Mouse (Mus musculus): ENCODE measurements around the gene Narfl. TPM values are rescaled to one million over a fixed set of nuclear protein-coding genes. Genes with fewer than 3 reads are reported as not detected.

Gene Narfl
- polyA plus RNA-seq, 1 experiment from 2014 or later, result 28.6 TPM

Small RNA genes lying within 50 kb of the gene (microRNA-seq; reads per million reads assigned to microRNA genes)
- gene Gm25083 (not detected), gene Mir3082 (not detected), gene Mir6966 (not detected)

Other genes starting within 250 kb of the Narfl start
- 3.0 and 3.3 TPM in 2 replicates for gene Sox8, start 203.1 kb upstream of the Narfl start, polyA plus RNA-seq (2015; fragmentation: Nextera tagmentation; extraction: Ambion mirVana)
- 27.0 and 28.9 TPM in 2 replicates for gene Lmf1, start 194.7 kb upstream of the Narfl start, polyA plus RNA-seq (2015; fragmentation: Nextera tagmentation; extraction: Ambion mirVana)
- gene Gng13, start 56.6 kb upstream of the Narfl start, polyA plus RNA-seq (2015; fragmentation: Nextera tagmentation; extraction: Ambion mirVana), result 0.85 and 1.0 TPM in 2 replicates
- gene Chtf18, start 46.4 kb upstream of the Narfl start, polyA plus RNA-seq (2015; fragmentation: Nextera tagmentation; extraction: Ambion mirVana), result 22.9 and 25.1 TPM in 2 replicates
- 17.5 and 18.9 TPM in 2 replicates for gene Rpusd1, start 46.1 kb upstream of the Narfl start, polyA plus RNA-seq (2015; fragmentation: Nextera tagmentation; extraction: Ambion mirVana)
- 0.05 and 0.14 TPM in 2 replicates for gene Mslnl, start 37.7 kb upstream of the Narfl start, polyA plus RNA-seq (2015; fragmentation: Nextera tagmentation; extraction: Ambion mirVana)
- gene Msln, start 19.4 kb upstream of the Narfl start, polyA plus RNA-seq (2015; fragmentation: Nextera tagmentation; extraction: Ambion mirVana), result 77.0 and 104 TPM in 2 replicates
- gene Haghl, start 11.9 kb downstream of the Narfl start, polyA plus RNA-seq (2015; fragmentation: Nextera tagmentation; extraction: Ambion mirVana), result 49.8 and 54.2 TPM in 2 replicates
- gene Ccdc78, start 12.8 kb downstream of the Narfl start, polyA plus RNA-seq (2015; fragmentation: Nextera tagmentation; extraction: Ambion mirVana), result 0.12 TPM in 1 of 2 replicates, not detected in the other
- gene Fam173a, start 19.1 kb downstream of the Narfl start, polyA plus RNA-seq (2015; fragmentation: Nextera tagmentation; extraction: Ambion mirVana), result 96.9 and 102 TPM in 2 replicates
- gene AC134908.4, start 21.9 kb downstream of the Narfl start, polyA plus RNA-seq (2015; fragmentation: Nextera tagmentation; extraction: Ambion mirVana), result 1.2 TPM in 1 of 2 replicates, not detected in the other
- 25.4 and 28.0 TPM in 2 replicates for gene Metrn, start 23.4 kb downstream of the Narfl start, polyA plus RNA-seq (2015; fragmentation: Nextera tagmentation; extraction: Ambion mirVana)
- gene Fbxl16, start 35.3 kb downstream of the Narfl start, polyA plus RNA-seq (2015; fragmentation: Nextera tagmentation; extraction: Ambion mirVana), result 2.6 and 2.8 TPM in 2 replicates
- gene Wdr24, start 49.9 kb downstream of the Narfl start, polyA plus RNA-seq (2015; fragmentation: Nextera tagmentation; extraction: Ambion mirVana), result 24.7 and 28.6 TPM in 2 replicates
- gene Jmjd8, start 55.1 kb downstream of the Narfl start, polyA plus RNA-seq (2015; fragmentation: Nextera tagmentation; extraction: Ambion mirVana), result 56.7 and 58.1 TPM in 2 replicates
- 312 and 314 TPM in 2 replicates for gene Stub1, start 59.6 kb downstream of the Narfl start, polyA plus RNA-seq (2015; fragmentation: Nextera tagmentation; extraction: Ambion mirVana)
- gene Rhbdl1, start 63.5 kb downstream of the Narfl start, polyA plus RNA-seq (2015; fragmentation: Nextera tagmentation; extraction: Ambion mirVana), result 2.5 and 2.8 TPM in 2 replicates
- 2.7 and 3.4 TPM in 2 replicates for gene Gm20683, start 68.0 kb downstream of the Narfl start, polyA plus RNA-seq (2015; fragmentation: Nextera tagmentation; extraction: Ambion mirVana)
- 22.4 and 23.5 TPM in 2 replicates for gene Rhot2, start 71.1 kb downstream of the Narfl start, polyA plus RNA-seq (2015; fragmentation: Nextera tagmentation; extraction: Ambion mirVana)
- 20.9 and 22.1 TPM in 2 replicates for gene Wdr90, start 87.7 kb downstream of the Narfl start, polyA plus RNA-seq (2015; fragmentation: Nextera tagmentation; extraction: Ambion mirVana)
- 41.5 and 49.4 TPM in 2 replicates for gene Mcrip2, start 95.0 kb downstream of the Narfl start, polyA plus RNA-seq (2015; fragmentation: Nextera tagmentation; extraction: Ambion mirVana)
- gene Mettl26, start 101.3 kb downstream of the Narfl start, polyA plus RNA-seq (2015; fragmentation: Nextera tagmentation; extraction: Ambion mirVana), result 57.1 and 63.8 TPM in 2 replicates
- gene Wfikkn1, start 107.1 kb downstream of the Narfl start, polyA plus RNA-seq (2015; fragmentation: Nextera tagmentation; extraction: Ambion mirVana), result 0.42 and 0.56 TPM in 2 replicates
- 26.3 and 27.7 TPM in 2 replicates for gene Rab40c, start 146.0 kb downstream of the Narfl start, polyA plus RNA-seq (2015; fragmentation: Nextera tagmentation; extraction: Ambion mirVana)
- gene Pigq, start 171.2 kb downstream of the Narfl start, polyA plus RNA-seq (2015; fragmentation: Nextera tagmentation; extraction: Ambion mirVana), result 57.2 and 62.0 TPM in 2 replicates
- gene Nhlrc4, start 171.2 kb downstream of the Narfl start, polyA plus RNA-seq (2015; fragmentation: Nextera tagmentation; extraction: Ambion mirVana), result 0.12 and 0.66 TPM in 2 replicates
- gene A930017K11Rik, start 178.8 kb downstream of the Narfl start, polyA plus RNA-seq (2015; fragmentation: Nextera tagmentation; extraction: Ambion mirVana), result 0.11 and 0.31 TPM in 2 replicates
- 21.6 and 23.3 TPM in 2 replicates for gene Capn15, start 212.0 kb downstream of the Narfl start, polyA plus RNA-seq (2015; fragmentation: Nextera tagmentation; extraction: Ambion mirVana)